Mouse (Mus musculus) embryo, embryonic 10.5 days (tissue): Measurements from ENCODE around the gene Acox3.
A peak's percentile ranks its signal among the peaks of the same experiment; 100 is the strongest.
"Not testable (repeated sequence)": the region's sequence is repeated elsewhere in the genome, so short reads cannot be mapped to it uniquely, and the experiment has no call there.

ENCODE experiments used
- DNase-seq: peaks from one replicate; pipeline ENCODE4 v3.0.0-alpha.2; 2015; ENCODE audit warnings: low spot score

Gene Acox3

GRCm38 (mm10) chr5:35576409-35577020, 6.3 kb upstream of the Acox3 start:
- DNase-seq, result no peak

- DNase-seq, result no peak
Observed at GRCm38 (mm10) chr5:35578411-35578810, 4.4 kb upstream of the Acox3 start.

- DNase-seq, result no peak
Observed at GRCm38 (mm10) chr5:35579247-35579893, 3.5 kb upstream of the Acox3 start.

GRCm38 (mm10) chr5:35580156-35580922, 2.5 kb upstream of the Acox3 start:
- no peak for DNase-seq

- DNase-seq, result no peak
Observed at GRCm38 (mm10) chr5:35583221-35583783, 462 bp downstream of the Acox3 start.

- DNase-seq, result not testable (repeated sequence)
Observed at GRCm38 (mm10) chr5:35584259-35584658, 1.4 kb downstream of the Acox3 start.

GRCm38 (mm10) chr5:35591497-35591896, 8.7 kb downstream of the Acox3 start:
- DNase-seq, result no peak

GRCm38 (mm10) chr5:35592081-35592736, 9.4 kb downstream of the Acox3 start:
- no peak for DNase-seq

- DNase-seq, result no peak
Observed at GRCm38 (mm10) chr5:35592824-35593223, 10.0 kb downstream of the Acox3 start.

- DNase-seq, result no peak
Observed at GRCm38 (mm10) chr5:35593272-35593671, 10.4 kb downstream of the Acox3 start.

GRCm38 (mm10) chr5:35594768-35595167, 11.9 kb downstream of the Acox3 start:
- no peak for DNase-seq

- peak; percentile 90 for DNase-seq
Observed at GRCm38 (mm10) chr5:35595706-35596105, 12.9 kb downstream of the Acox3 start.

- DNase-seq, result no peak
Observed at GRCm38 (mm10) chr5:35596169-35597160, 13.6 kb downstream of the Acox3 start.

- no peak for DNase-seq
Observed at GRCm38 (mm10) chr5:35600233-35600632, 17.4 kb downstream of the Acox3 start.

- no peak for DNase-seq
Observed at GRCm38 (mm10) chr5:35601526-35601925, 18.7 kb downstream of the Acox3 start.

- no peak for DNase-seq
Observed at GRCm38 (mm10) chr5:35605355-35605754, 22.5 kb downstream of the Acox3 start.

GRCm38 (mm10) chr5:35606800-35607199, 24.0 kb downstream of the Acox3 start:
- DNase-seq, result no peak

- no peak for DNase-seq
Observed at GRCm38 (mm10) chr5:35607784-35608183, 24.9 kb downstream of the Acox3 start.

GRCm38 (mm10) chr5:35608559-35608958, 25.7 kb downstream of the Acox3 start:
- DNase-seq, result no peak

- peak; percentile 88 for DNase-seq
Observed at GRCm38 (mm10) chr5:35609381-35609780, 26.5 kb downstream of the Acox3 start.

- DNase-seq, result no peak
Observed at GRCm38 (mm10) chr5:35609971-35610370, 27.1 kb downstream of the Acox3 start.
